Mouse (Mus musculus) G1E (cell line): ENCODE results near the gene Il17f.

Source experiments
- CTCF ChIP-seq: IDR thresholded peaks from 2 replicates; pipeline ENCODE4 v1.5.1; 2012; ENCODE audit warnings: low read depth, low read length, inconsistent platforms, mixed read lengths
- GATA2 ChIP-seq: IDR thresholded peaks from 2 replicates; pipeline ENCODE4 v1.6.1; 2012; ENCODE audit warnings: low read depth, low read length, inconsistent platforms, borderline replicate concordance
- TAL1 ChIP-seq: conservative IDR thresholded peaks from 2 replicates; pipeline ENCODE4 v1.6.1; 2012; ENCODE audit warnings: low read depth, low read length, inconsistent platforms, mixed read lengths

DNA sequence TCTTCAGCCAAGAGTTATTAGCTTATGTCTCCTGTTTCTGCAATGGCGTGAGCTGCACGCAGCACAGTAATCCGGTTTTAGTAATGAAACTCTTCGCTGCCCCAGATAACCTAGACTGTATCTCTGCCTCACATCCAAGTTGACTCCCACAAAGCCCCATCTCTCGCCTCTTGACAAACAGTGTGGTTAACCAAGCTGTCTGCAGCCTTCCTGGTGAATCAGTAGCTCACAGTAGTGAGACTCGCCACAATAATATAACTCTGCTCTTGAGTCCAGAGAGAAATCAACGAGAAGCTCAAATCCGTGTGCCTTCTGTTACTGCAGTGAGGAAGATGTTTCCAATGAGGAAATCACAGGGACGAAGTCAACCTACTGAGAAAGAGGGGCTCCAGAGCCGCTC lies 36.0 kb downstream of the Il17f start:
- TF ChIP-seq CTCF (no peak), TAL1 (no peak), GATA2 (no peak)
